Mouse (Mus musculus): ENCODE measurements around the gene Tmem255b. TPM values are rescaled to one million over a fixed set of nuclear protein-coding genes. Genes with fewer than 3 reads are reported as not detected.

Tmem255b gene
- polyA plus RNA-seq, 1 experiment from 2014 or later: not detected

DNA sequence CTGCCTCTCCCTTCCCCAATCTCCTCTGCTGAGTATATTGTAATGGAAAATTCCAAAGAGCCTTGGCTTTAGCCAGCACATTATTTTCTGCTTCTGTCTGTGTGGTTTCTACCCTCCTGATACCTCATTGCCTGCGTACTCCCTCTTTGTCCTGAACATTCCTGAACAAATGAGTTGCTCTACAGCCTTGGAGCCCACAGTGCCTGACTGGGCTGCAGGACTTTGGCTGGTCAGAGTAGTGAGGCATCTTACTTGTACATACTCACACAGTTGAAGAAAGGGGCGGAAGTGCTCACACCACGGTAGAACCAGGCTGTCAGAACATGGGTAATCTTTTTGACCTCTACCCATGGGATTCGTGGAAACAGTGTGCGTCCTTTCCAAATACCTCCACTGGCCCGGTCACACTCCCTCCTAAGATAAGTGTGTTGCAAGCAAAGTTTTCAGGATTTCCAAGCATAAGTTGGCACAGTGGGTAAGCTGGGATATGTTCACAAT lies 82.3 kb downstream of the Tmem255b start:
- Histone ChIP-seq H3K27ac (replicated peaks; ENCODE audit: low read depth, low read length) (no peak overlapping the region), H3K4me2 (ENCODE audit: low read depth, severe bottlenecking) (no peak overlapping the region), H3K36me3 (ENCODE audit: control insufficient read depth, insufficient read depth, low read length) (no peaks in the 10 kb centered on the region), H3K9ac (ENCODE audit: low read length) (no peak overlapping the region), H3K27me3 (ENCODE audit: control insufficient read depth, insufficient read depth, low read length) (no peaks in the 10 kb centered on the region), H3K4me1 (ENCODE audit: control insufficient read depth, insufficient read depth, low read length) (no peaks in the 10 kb centered on the region), H3K4me3 (ENCODE audit: low read depth, low read length) (no peak overlapping the region), H3K9me3 (ENCODE audit: control insufficient read depth, low read length) (no peaks in the 10 kb centered on the region)
- 93% methylated on average over 6 of the region's 6 CpGs for WGBS
- ATAC-seq (ENCODE audit: insufficient number of reproducible peaks, low FRiP score, low TSS enrichment, low read depth) (no peak), DNase-seq (ENCODE audit: low spot score) (no peak)

Other genes with a start within 250 kb of the Tmem255b start
- 15.7 and 17.7 TPM in 2 replicates for gene Grtp1, start 234.6 kb upstream of the Tmem255b start, polyA plus RNA-seq (2014; fragmentation: Nextera tagmentation; extraction: Ambion mirVana)
- not detected in 2 replicates for gene Adprhl1, start 181.0 kb upstream of the Tmem255b start, polyA plus RNA-seq (2014; fragmentation: Nextera tagmentation; extraction: Ambion mirVana)
- gene Dcun1d2, start 147.1 kb upstream of the Tmem255b start, polyA plus RNA-seq (2014; fragmentation: Nextera tagmentation; extraction: Ambion mirVana): 26.9 and 28.7 TPM in 2 replicates
- 35.9 and 38.6 TPM in 2 replicates for gene Tmco3, start 147.0 kb upstream of the Tmem255b start, polyA plus RNA-seq (2014; fragmentation: Nextera tagmentation; extraction: Ambion mirVana)
- 196 and 199 TPM in 2 replicates for gene Tfdp1, start 96.4 kb upstream of the Tmem255b start, polyA plus RNA-seq (2014; fragmentation: Nextera tagmentation; extraction: Ambion mirVana)
- gene Atp4b, start 38.4 kb upstream of the Tmem255b start, polyA plus RNA-seq (2014; fragmentation: Nextera tagmentation; extraction: Ambion mirVana): not detected in 2 replicates
- 0.03 TPM in 1 of 2 replicates, not detected in the other for gene Grk1, start 30.1 kb upstream of the Tmem255b start, polyA plus RNA-seq (2014; fragmentation: Nextera tagmentation; extraction: Ambion mirVana)
- gene Gas6, start 59.3 kb downstream of the Tmem255b start, polyA plus RNA-seq (2014; fragmentation: Nextera tagmentation; extraction: Ambion mirVana): 3.2 and 3.6 TPM in 2 replicates
- not detected in 2 replicates for gene 1700029H14Rik, start 127.3 kb downstream of the Tmem255b start, polyA plus RNA-seq (2014; fragmentation: Nextera tagmentation; extraction: Ambion mirVana)
- 16.6 and 19.8 TPM in 2 replicates for gene Rasa3, start 242.4 kb downstream of the Tmem255b start, polyA plus RNA-seq (2014; fragmentation: Nextera tagmentation; extraction: Ambion mirVana)

All from limb, embryonic 11.5 days (tissue).